Mouse (Mus musculus): Measurements from ENCODE around the gene Art1.

The Art1 gene

GRCm38 (mm10) chr7:102101487-102101886 is at the start of gene Art1:
Art1 (plus strand) TSS chr7:102101743.
- DNase-seq (ENCODE audit: extremely low read depth, low read depth, low spot score) = no peak

- DNase-seq (ENCODE audit: extremely low read depth, low read depth, low spot score) = no peak
Measured at GRCm38 (mm10) chr7:102061353-102061752, 40.2 kb upstream of the Art1 start.

- no peak for DNase-seq (ENCODE audit: extremely low read depth, low read depth, low spot score)
Measured at GRCm38 (mm10) chr7:102062203-102062602, 39.3 kb upstream of the Art1 start.

GRCm38 (mm10) chr7:102063891-102064290 is 37.7 kb upstream of the Art1 start:
- no peak for DNase-seq (ENCODE audit: extremely low read depth, low read depth, low spot score)

GRCm38 (mm10) chr7:102064655-102065045 is 36.9 kb upstream of the Art1 start:
- no peak for DNase-seq (ENCODE audit: extremely low read depth, low read depth, low spot score)

- DNase-seq (ENCODE audit: extremely low read depth, low read depth, low spot score) = peak; percentile 64
Measured at GRCm38 (mm10) chr7:102065046-102065891, 36.3 kb upstream of the Art1 start, which contains the start of the genes Rnf121, Xndc1 and Xntrpc. Rnf121 (minus strand) TSS chr7:102065469. Xndc1 (plus strand) TSS chr7:102065511. Xntrpc (plus strand) TSS chr7:102065713.

GRCm38 (mm10) chr7:102066363-102066762 is 35.2 kb upstream of the Art1 start:
- no peak for DNase-seq (ENCODE audit: extremely low read depth, low read depth, low spot score)

GRCm38 (mm10) chr7:102076714-102077296 is 24.7 kb upstream of the Art1 start:
- no peak for DNase-seq (ENCODE audit: extremely low read depth, low read depth, low spot score)

GRCm38 (mm10) chr7:102078517-102078916 is 23.0 kb upstream of the Art1 start:
- no peak for DNase-seq (ENCODE audit: extremely low read depth, low read depth, low spot score)

- no peak for DNase-seq (ENCODE audit: extremely low read depth, low read depth, low spot score)
Measured at GRCm38 (mm10) chr7:102080311-102080710, 21.2 kb upstream of the Art1 start.

- DNase-seq (ENCODE audit: extremely low read depth, low read depth, low spot score) = no peak
Measured at GRCm38 (mm10) chr7:102081784-102082183, 19.8 kb upstream of the Art1 start.

- DNase-seq (ENCODE audit: extremely low read depth, low read depth, low spot score) = no peak
Measured at GRCm38 (mm10) chr7:102082816-102083215, 18.7 kb upstream of the Art1 start, which contains the start of gene Trpc2. Trpc2 (plus strand) TSS chr7:102083116.

GRCm38 (mm10) chr7:102084041-102084696 is 17.4 kb upstream of the Art1 start:
- DNase-seq (ENCODE audit: extremely low read depth, low read depth, low spot score) = no peak

GRCm38 (mm10) chr7:102087336-102087735 is 14.2 kb upstream of the Art1 start:
- no peak for DNase-seq (ENCODE audit: extremely low read depth, low read depth, low spot score)

- no peak for DNase-seq (ENCODE audit: extremely low read depth, low read depth, low spot score)
Measured at GRCm38 (mm10) chr7:102099760-102100661, 1.5 kb upstream of the Art1 start.

- DNase-seq (ENCODE audit: extremely low read depth, low read depth, low spot score) = no peak
Measured at GRCm38 (mm10) chr7:102100868-102101267, 675 bp upstream of the Art1 start.

- DNase-seq (ENCODE audit: extremely low read depth, low read depth, low spot score) = no peak
Measured at GRCm38 (mm10) chr7:102102241-102102640, 698 bp downstream of the Art1 start.

- DNase-seq (ENCODE audit: extremely low read depth, low read depth, low spot score) = no peak
Measured at GRCm38 (mm10) chr7:102102696-102103095, 1.2 kb downstream of the Art1 start.

GRCm38 (mm10) chr7:102103555-102103954 is 2.0 kb downstream of the Art1 start:
- DNase-seq (ENCODE audit: extremely low read depth, low read depth, low spot score) = no peak

GRCm38 (mm10) chr7:102104126-102104525 is 2.6 kb downstream of the Art1 start:
- no peak for DNase-seq (ENCODE audit: extremely low read depth, low read depth, low spot score)

- DNase-seq (ENCODE audit: extremely low read depth, low read depth, low spot score) = no peak
Measured at GRCm38 (mm10) chr7:102106700-102107141, 5.2 kb downstream of the Art1 start.
